Mouse (Mus musculus) layer of hippocampus, adult 9-10 months (tissue): ENCODE data around the gene Ndufs3.

Experiments used
- DNase-seq: peaks from one replicate; pipeline ENCODE4 v3.0.0; 2022; ENCODE audit warnings: low spot score

Gene Ndufs3

GRCm38 (mm10) chr2:90904076-90904855 is at the start of gene Ndufs3, which contains the start of gene Kbtbd4:
Ndufs3 (minus strand) TSS chr2:90904827.
Kbtbd4 (plus strand) TSS chr2:90904740.
- peak; percentile 71 for DNase-seq

GRCm38 (mm10) chr2:90953461-90953860 is 48.8 kb upstream of the Ndufs3 start:
- no peak for DNase-seq

- DNase-seq, result no peak
Observed at GRCm38 (mm10) chr2:90950582-90951194, 46.1 kb upstream of the Ndufs3 start.

GRCm38 (mm10) chr2:90950149-90950548 is 45.5 kb upstream of the Ndufs3 start:
- no peak for DNase-seq

GRCm38 (mm10) chr2:90941744-90942143 is 37.1 kb upstream of the Ndufs3 start:
- no peak for DNase-seq

GRCm38 (mm10) chr2:90940233-90941229 is 35.9 kb upstream of the Ndufs3 start, which contains the start of gene Celf1:
Celf1 (plus strand) TSS chr2:90940382.
- no peak for DNase-seq

- DNase-seq, result no peak
Observed at GRCm38 (mm10) chr2:90939750-90940149, 35.1 kb upstream of the Ndufs3 start.

- no peak for DNase-seq
Observed at GRCm38 (mm10) chr2:90938362-90938761, 33.7 kb upstream of the Ndufs3 start.

- no peak for DNase-seq
Observed at GRCm38 (mm10) chr2:90932273-90932672, 27.6 kb upstream of the Ndufs3 start.

GRCm38 (mm10) chr2:90931829-90932228 is 27.2 kb upstream of the Ndufs3 start:
- DNase-seq, result no peak

GRCm38 (mm10) chr2:90928566-90928965 is 23.9 kb upstream of the Ndufs3 start:
- DNase-seq, result no peak

- no peak for DNase-seq
Observed at GRCm38 (mm10) chr2:90922636-90923035, 18.0 kb upstream of the Ndufs3 start.

GRCm38 (mm10) chr2:90921178-90921577 is 16.6 kb upstream of the Ndufs3 start:
- no peak for DNase-seq

- DNase-seq, result no peak
Observed at GRCm38 (mm10) chr2:90917999-90918698, 13.5 kb upstream of the Ndufs3 start.

GRCm38 (mm10) chr2:90917233-90917998 is 12.8 kb upstream of the Ndufs3 start:
- no peak for DNase-seq

- DNase-seq, result no peak
Observed at GRCm38 (mm10) chr2:90916560-90917232, 12.1 kb upstream of the Ndufs3 start.

GRCm38 (mm10) chr2:90915516-90915915 is 10.9 kb upstream of the Ndufs3 start:
- no peak for DNase-seq

GRCm38 (mm10) chr2:90913671-90914070 is 9.0 kb upstream of the Ndufs3 start:
- DNase-seq, result no peak

- DNase-seq, result no peak
Observed at GRCm38 (mm10) chr2:90911668-90912067, 7.0 kb upstream of the Ndufs3 start.

GRCm38 (mm10) chr2:90910861-90911260 is 6.2 kb upstream of the Ndufs3 start:
- DNase-seq, result no peak
